Mouse (Mus musculus) megakaryocyte, embryonic 14.5 days (primary cell): ENCODE results near the gene Pxn.

Source experiments
- FLI1 ChIP-seq: IDR thresholded peaks from 2 replicates; pipeline ENCODE4 v1.6.1; 2012; ENCODE audit warnings: low read length, inconsistent platforms, mixed read lengths
- GATA1 ChIP-seq: IDR thresholded peaks from 3 replicates; pipeline ENCODE4 v1.6.1; 2012; ENCODE audit warnings: mixed read lengths, low read length, inconsistent platforms, borderline replicate concordance

DNA sequence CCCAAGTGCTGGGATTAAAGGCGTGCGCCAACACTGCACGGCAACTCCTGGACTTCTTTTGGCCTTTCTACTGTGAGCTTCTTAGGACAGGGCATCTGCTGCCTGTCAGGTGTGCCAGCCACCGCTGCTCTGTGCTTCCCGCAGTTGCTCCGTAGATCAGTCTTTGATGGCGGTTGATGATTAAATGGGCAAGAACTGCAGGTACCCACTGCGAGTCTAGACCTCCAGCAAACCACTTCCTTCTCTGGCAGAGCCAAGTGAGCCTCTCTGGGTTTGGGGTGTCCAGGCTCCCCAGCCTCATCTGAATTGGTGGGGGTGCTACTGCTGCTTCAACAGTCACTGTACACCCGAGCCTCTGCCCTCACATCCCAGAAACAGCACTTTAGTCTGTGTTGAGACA, 11.0 kb downstream of the Pxn start:
- TF ChIP-seq GATA1: no peak
- no peak for TF ChIP-seq FLI1
